Mouse (Mus musculus) hindbrain, embryonic 10.5 days (tissue): ENCODE data around the gene Ptprm. TPM values are rescaled to one million over a fixed set of nuclear protein-coding genes. Genes with fewer than 3 reads are reported as not detected.
A peak's percentile ranks its signal among the peaks of the same experiment; 100 is the strongest.

ENCODE experiments used
- DNase-seq: peaks from one replicate; pipeline ENCODE4 v3.0.0-alpha.2; 2017; ENCODE audit warnings: low spot score
- H3K27ac ChIP-seq: fragments of 300-500 bp; sonication (generic); 2 replicates; pipeline ENCODE4 v1.5.1; 2016; ENCODE audit warnings: mild to moderate bottlenecking, moderate library complexity
- H3K27me3 ChIP-seq: fragments of 300-500 bp; sonication (generic); 2 replicates; pipeline ENCODE4 v1.6.1; 2016; ENCODE audit warnings: mild to moderate bottlenecking; ENCODE audit not compliant: poor library complexity, insufficient read depth, severe bottlenecking
- H3K36me3 ChIP-seq: fragments of 300-500 bp; sonication (generic); 2 replicates; pipeline ENCODE4 v1.6.1; 2016; ENCODE audit warnings: mild to moderate bottlenecking, moderate library complexity
- H3K4me1 ChIP-seq: fragments of 300-500 bp; sonication (generic); replicated peaks from 2 replicates; pipeline ENCODE4 v1.6.1; 2016; ENCODE audit warnings: mild to moderate bottlenecking
- H3K4me3 ChIP-seq: fragments of 300-500 bp; sonication (generic); 2 replicates; pipeline ENCODE4 v1.5.1; 2016; ENCODE audit warnings: mild to moderate bottlenecking, moderate library complexity
- H3K9me3 ChIP-seq: fragments of 300-500 bp; sonication (generic); 2 replicates; pipeline ENCODE4 v1.6.1; 2016; ENCODE audit warnings: mild to moderate bottlenecking, moderate library complexity
- WGBS: fragments of 180-500 bp; shearing (Covaris S2); methylation state at CpG from one replicate; pipeline ENCODE4 v1.1.7; 2016; 5-methylcytosine and 5-hydroxymethylcytosine counted together
- polyA plus RNA-seq: library from polyadenylated mRNA; unstranded; fragments of >200 nt; fragmentation: Nextera tagmentation; extraction: Ambion mirVana; gene quantifications from 2 replicates; pipeline ENCODE4 v1.2.1, GENCODE M21; 2016

The Ptprm gene
- polyA plus RNA-seq, 1 experiment from 2014 or later: 8.1 TPM

DNA sequence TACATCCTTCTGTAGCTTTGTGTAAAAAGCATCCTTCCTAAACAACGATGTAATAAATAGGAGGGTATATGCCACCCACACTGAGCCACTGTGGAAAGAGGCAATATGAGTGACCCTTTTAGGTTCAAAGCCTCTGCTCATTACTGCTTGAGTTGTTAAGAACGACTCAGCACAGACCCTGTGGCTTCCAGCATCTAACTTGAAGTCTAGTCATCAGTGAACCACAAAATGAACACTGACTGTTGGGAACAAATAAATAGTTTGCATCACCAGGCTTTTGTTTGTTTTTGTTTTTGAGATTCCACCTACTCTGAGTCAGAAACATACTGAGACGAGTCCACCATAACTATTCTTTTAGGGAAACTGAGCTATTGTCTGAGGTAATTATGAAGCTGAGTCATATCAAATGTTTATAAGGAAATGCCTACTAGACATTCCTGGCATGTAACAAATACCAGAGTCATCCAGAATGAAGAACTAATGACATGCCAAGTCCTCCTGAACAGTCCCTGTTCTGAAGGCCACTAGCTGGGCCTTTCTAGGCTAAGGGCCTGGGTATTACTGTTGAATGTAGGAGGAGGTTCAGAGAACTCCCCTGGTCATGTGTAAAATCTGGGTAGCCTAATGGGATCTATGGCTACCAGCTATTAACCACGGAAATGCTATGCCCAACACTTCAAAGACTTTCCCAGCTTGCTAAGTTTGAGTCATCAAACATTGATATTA lies 603.6 kb downstream of the Ptprm start:
- Histone ChIP-seq H3K27ac (no peak overlapping the region), H3K27me3 (no peaks in the 10 kb centered on the region), H3K9me3 (no peaks in the 10 kb centered on the region), H3K36me3 (no peaks in the 10 kb centered on the region), H3K4me1 (0 out of 2 replicates have a peak, but pooled peaks cover 5% of the 10 kb centered on the region), H3K4me3 (no peak overlapping the region)
- DNase-seq: no peak
- 83% methylated on average over 4 of the region's 4 CpGs for WGBS

DNA sequence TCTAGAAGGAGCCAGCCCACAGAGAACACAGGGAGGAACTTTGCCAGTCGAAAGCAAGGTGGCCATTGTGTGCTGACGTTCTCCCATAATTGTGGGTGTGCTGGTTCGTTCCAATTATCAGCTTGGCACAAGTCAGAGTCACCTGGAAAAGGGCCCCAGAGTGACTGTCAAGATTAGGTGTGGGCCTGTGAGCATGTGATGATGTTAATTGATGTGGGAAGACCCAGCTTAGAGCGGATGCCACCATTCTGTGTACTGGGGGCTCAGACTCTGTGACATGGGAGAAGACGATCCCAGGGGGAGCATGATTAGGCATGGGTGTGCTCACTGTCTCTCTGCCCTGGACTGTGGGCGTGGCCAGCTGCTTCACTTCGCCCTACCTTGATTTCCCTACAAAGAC lies 604.3 kb downstream of the Ptprm start:
- H3K27me3 ChIP-seq: no peaks in the 10 kb centered on the region
- no peak overlapping the region for H3K4me3 ChIP-seq
- 0 out of 2 replicates have a peak, but pooled peaks cover 1% of the 10 kb centered on the region for H3K4me1 ChIP-seq
- WGBS: 87% methylated on average over 7 of the region's 7 CpGs
- H3K27ac ChIP-seq: no peak overlapping the region
- no peaks in the 10 kb centered on the region for H3K36me3 ChIP-seq
- DNase-seq: no peak
- no peaks in the 10 kb centered on the region for H3K9me3 ChIP-seq

DNA sequence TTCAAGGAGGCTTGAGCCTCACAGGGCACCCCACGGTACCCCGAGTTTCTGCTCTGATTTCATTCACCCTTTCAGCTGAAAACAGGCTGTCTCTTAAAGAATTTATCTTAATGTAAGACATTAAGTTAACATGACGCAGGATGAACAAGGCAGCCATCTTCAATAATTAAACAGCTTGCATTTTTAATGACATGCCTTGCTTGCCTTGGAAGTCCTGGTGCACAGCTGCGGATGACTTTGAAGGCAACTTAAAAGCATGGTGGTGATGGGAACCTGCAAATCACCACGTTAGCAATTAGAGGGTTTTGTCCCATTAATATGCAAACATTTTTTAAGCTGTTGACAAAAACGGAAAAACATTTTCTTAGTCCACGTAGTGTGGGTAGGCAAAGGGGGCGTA lies 607.8 kb downstream of the Ptprm start:
- no peak overlapping the region for H3K27ac ChIP-seq
- no peaks in the 10 kb centered on the region for H3K36me3 ChIP-seq
- 0 out of 2 replicates have a peak, but pooled peaks cover 3% of the 10 kb centered on the region for H3K4me1 ChIP-seq
- H3K9me3 ChIP-seq: no peaks in the 10 kb centered on the region
- WGBS: 90% methylated on average over 8 of the region's 8 CpGs
- H3K27me3 ChIP-seq: no peaks in the 10 kb centered on the region
- DNase-seq: no peak
- no peak overlapping the region for H3K4me3 ChIP-seq

DNA sequence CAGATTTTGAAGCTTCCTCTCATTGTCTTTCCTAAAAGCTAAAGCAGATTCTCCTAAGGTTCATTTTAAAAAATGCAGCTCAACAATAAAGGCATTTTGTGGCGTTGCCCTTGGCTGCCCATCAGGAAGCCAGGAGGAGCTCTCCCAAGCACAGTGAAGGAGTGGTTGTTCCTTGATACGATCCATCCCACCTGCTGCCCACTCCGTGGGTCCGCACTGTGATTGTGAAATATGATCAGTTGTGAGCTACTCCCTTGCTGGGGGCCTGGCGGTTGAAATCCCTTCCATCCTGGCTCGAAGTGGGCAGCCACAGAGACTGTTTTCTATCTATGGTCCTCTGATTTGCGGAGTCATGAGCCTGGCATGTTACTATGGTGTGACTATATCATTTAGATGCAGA lies 610.9 kb downstream of the Ptprm start:
- Histone ChIP-seq H3K4me3 (no peak overlapping the region), H3K9me3 (no peaks in the 10 kb centered on the region), H3K4me1 (peaks cover 13% of the 10 kb centered on the region; the same call in 1 of the 2 replicates), H3K36me3 (no peaks in the 10 kb centered on the region), H3K27ac (no peak overlapping the region), H3K27me3 (no peaks in the 10 kb centered on the region)
- WGBS: 71% methylated on average over 7 of the region's 7 CpGs
- DNase-seq: no peak

DNA sequence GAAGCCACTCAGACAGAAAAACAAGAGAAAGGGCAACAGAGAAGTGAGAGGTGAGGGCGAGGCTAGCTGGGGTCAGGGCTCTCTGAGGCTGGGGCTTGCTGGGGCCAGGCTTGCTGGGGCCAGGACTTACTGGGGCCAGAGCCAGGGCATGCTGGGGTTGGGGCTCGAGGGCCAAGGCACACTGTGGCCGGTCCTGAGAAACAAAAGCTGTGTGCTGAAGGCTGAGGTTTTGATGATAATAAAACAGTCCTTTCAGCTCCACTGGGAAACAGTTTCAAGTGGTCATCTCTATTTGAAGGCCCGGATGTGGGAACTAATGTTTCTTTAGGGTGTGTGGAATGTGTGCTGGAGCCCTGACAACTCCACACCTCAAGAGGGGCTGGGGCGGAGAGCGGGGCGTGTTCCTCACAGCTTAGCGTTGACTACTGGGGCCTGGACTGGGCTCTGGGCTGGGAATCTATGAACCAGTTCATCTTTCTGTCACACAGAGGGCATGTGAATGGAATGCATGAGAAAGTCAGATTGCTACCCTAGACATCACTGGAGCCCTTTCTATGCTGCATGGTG lies 615.4 kb downstream of the Ptprm start:
- no peaks in the 10 kb centered on the region for H3K27me3 ChIP-seq
- no peaks in the 10 kb centered on the region for H3K9me3 ChIP-seq
- peaks cover 15% of the 10 kb centered on the region; the same call in 1 of the 2 replicates for H3K4me1 ChIP-seq
- DNase-seq: no peak
- H3K27ac ChIP-seq: peak overlapping the region; percentile 64; the same call in 1 of the 2 replicates
- no peak overlapping the region for H3K4me3 ChIP-seq
- 68% methylated on average over 8 of the region's 8 CpGs for WGBS
- H3K36me3 ChIP-seq: no peaks in the 10 kb centered on the region

DNA sequence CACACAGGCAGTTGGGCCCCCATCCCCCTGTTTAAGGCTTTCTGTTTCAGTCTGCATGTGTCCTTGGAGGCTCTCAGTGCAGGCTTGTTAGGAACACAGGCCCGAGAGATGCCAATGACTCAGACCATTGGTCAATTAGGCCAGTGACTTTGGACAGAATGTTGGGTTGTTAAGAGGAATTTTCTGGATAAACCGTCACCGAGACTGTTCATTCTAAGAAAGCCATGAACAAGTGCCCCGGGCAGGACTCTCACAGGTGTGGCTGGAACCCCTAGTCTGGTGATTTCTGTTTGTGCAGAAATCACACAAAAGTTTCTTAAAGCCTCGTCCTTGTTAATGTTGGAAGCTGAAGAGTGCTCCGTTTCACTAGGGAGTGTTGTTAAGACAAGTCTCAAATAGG lies 615.9 kb downstream of the Ptprm start:
- H3K4me3 ChIP-seq: no peak overlapping the region
- DNase-seq: no peak
- H3K27me3 ChIP-seq: no peaks in the 10 kb centered on the region
- H3K27ac ChIP-seq: no peak overlapping the region
- peaks cover 12% of the 10 kb centered on the region; the same call in 1 of the 2 replicates for H3K4me1 ChIP-seq
- no peaks in the 10 kb centered on the region for H3K36me3 ChIP-seq
- WGBS: 87% methylated on average over 6 of the region's 6 CpGs
- no peaks in the 10 kb centered on the region for H3K9me3 ChIP-seq

DNA sequence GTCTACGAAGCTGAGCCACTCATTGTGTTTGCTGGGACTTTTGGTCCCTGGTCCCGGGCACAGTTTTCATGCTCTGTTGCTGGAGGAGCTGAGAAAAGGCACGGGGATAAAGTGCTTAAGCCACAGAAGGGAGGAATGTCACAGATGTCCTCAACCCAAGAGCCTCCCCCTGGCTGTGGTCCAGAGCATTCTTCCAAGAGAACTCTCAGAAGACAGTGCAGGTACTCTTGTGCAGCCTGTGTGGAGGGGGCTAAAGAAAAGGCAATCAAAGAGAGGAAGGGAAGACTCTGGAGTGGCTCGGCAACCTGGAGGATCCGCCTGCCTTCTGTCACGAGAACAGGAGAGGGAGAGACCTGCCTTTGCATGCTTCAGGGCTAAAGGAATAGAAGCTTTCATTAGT lies 617.8 kb downstream of the Ptprm start:
- Histone ChIP-seq H3K4me3 (no peak overlapping the region), H3K4me1 (peaks cover 16% of the 10 kb centered on the region; the same call in 1 of the 2 replicates), H3K9me3 (no peaks in the 10 kb centered on the region), H3K27me3 (no peaks in the 10 kb centered on the region), H3K36me3 (no peaks in the 10 kb centered on the region), H3K27ac (no peak overlapping the region)
- 76% methylated on average over 6 of the region's 6 CpGs for WGBS
- no peak for DNase-seq

DNA sequence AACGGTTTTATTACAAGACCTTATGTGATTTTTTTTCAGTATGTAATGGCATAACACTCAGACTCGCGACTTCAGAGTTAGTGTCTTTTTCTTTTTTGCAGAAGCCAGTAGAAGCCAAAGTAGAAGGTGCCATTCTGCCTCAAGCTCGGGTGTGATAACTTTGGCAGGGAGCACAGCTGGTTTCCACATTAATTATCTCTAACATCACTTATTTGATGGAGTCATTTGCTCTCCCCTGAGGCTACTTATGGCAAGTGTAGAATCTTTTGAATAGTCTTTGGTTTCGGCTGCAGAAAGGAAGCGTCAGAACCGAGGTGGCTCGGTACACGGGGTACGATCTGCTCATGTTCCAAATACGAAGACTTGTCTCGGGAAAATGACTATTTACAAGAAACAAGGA lies 620.7 kb downstream of the Ptprm start:
- Histone ChIP-seq H3K4me1 (peaks cover 6% of the 10 kb centered on the region; the same call in 1 of the 2 replicates), H3K36me3 (no peaks in the 10 kb centered on the region), H3K9me3 (no peaks in the 10 kb centered on the region), H3K27me3 (no peaks in the 10 kb centered on the region), H3K27ac (no peak overlapping the region), H3K4me3 (no peak overlapping the region)
- 85% methylated on average over 12 of the region's 12 CpGs for WGBS
- DNase-seq: no peak

DNA sequence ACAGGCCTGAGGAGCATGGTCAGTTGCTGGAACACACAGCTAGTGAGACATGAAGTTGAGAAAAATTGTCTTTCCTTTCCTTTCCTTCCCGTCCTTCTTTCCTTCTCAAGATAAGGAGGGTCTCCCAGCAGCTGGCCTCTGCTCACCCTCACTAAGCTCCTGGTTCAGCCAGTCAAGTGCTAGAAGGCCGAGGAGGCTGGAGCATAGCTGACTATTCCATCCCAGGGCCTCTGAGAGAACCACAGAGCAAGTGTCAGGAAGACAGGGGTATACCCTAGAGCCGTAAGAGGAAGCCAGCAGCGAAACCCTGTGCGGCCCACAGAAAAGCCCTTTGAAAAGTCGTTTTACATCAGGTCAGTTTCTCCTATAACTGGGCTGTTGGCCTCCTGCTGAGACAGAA lies 624.3 kb downstream of the Ptprm start:
- DNase-seq: no peak
- WGBS: 56% methylated on average over 6 of the region's 6 CpGs

DNA sequence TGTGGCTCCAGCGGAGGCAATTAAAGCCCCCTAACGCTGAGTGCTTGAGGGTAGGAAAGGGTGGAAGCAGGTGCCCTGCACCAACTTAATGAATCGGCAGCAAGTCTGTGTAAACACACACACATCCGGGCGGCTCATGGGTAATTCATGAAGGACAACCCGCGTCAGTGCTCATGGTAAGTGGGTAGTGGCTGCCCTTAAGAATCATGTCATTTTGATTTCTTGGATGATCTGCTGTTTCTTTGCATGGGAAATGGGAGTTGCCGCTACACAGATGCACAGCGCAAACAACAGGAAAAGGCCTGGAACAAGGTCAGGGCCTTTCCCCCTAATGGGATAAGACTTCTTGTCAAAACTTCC lies 633.3 kb downstream of the Ptprm start:
- WGBS: 59% methylated on average over 9 of the region's 9 CpGs
- no peaks in the 10 kb centered on the region for H3K36me3 ChIP-seq
- H3K27ac ChIP-seq: no peak overlapping the region
- no peak overlapping the region for H3K4me3 ChIP-seq
- H3K9me3 ChIP-seq: no peaks in the 10 kb centered on the region
- DNase-seq: peak; percentile 16
- H3K27me3 ChIP-seq: no peaks in the 10 kb centered on the region
- H3K4me1 ChIP-seq: peaks cover 5% of the 10 kb centered on the region; the same call in 1 of the 2 replicates

More for the DNA sequence above, 624.3 kb downstream of the Ptprm start:
- H3K9me3 ChIP-seq: no peaks in the 10 kb centered on the region
- no peaks in the 10 kb centered on the region for H3K27me3 ChIP-seq
- no peak overlapping the region for H3K4me3 ChIP-seq
- H3K27ac ChIP-seq: no peak overlapping the region
- H3K36me3 ChIP-seq: no peaks in the 10 kb centered on the region
- peaks cover 4% of the 10 kb centered on the region; the same call in 1 of the 2 replicates for H3K4me1 ChIP-seq

DNA sequence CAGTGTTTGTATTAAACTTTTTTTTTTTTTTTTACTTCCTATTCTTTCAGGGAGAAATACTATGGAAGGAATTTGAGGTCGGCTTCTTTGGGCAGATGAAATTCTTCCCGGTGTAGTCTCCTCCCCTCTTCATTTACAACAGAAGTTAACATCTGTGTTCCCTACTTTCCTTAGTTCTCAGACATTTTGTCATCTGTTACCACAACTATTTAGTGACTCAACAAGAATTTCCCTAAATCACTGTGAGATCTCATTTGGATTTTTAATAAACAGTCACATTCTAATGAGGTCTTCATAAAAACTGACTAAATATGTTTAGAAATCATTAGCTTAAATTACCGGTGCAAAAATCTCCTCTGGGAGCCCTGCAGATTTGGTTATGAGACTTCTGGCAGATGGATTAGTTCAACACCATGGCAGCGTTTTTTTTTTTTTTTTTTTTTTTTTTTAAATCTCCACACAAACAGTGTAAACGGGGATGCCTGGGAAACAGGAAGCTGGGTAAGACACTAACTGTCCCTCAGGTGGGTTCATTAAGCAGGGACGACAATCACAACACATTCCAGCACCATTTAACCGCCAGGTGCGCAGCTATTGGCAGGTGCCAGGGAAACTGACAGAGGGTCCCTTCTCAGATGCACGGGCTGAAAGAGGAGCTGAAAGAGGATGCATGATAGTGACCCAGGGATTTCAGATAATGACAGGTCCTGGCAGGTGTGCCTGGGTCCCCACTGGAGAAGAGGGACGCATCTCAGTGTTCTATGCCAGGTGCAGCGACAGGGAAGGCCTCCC lies 633.9 kb downstream of the Ptprm start:
- no peaks in the 10 kb centered on the region for H3K36me3 ChIP-seq
- H3K4me3 ChIP-seq: no peak overlapping the region
- no peak for DNase-seq
- H3K4me1 ChIP-seq: peaks cover 5% of the 10 kb centered on the region; the same call in 1 of the 2 replicates
- no peak overlapping the region for H3K27ac ChIP-seq
- no peaks in the 10 kb centered on the region for H3K9me3 ChIP-seq
- 55% methylated on average over 11 of the region's 11 CpGs for WGBS
- no peaks in the 10 kb centered on the region for H3K27me3 ChIP-seq

DNA sequence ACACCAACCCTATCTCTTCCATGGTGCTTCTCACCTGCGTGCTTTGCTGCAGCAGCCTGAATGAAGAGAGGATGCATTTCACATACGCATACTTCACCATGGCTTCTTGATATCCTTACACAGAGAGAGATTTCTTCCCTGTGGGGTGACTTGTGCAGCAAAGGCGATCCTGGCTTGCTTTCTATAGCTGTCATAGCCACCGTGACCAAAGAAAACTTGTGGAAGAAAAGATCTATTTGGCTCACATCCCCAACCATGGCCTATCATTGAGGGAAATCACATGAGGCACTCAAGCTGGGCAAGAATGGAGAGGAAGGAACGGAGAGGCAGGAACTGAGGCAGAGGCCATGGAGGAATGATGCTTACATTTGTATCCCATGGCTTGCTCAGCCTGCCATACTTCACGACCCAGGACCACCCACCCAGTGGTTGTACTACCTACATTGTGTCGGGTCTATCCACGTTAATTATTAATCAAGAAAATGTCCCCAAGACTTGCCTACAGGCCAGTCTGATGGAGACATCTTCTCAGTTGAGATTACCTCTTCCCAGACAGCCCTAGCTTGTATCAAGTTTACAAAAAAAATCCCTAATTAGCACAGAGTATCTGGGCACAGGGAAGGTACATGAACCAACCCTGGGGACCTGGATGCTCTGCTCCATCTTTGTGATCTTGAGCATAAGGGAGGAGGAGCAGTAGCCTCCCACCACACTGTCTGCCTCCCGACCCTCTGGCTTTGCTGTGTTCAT lies 641.6 kb downstream of the Ptprm start:
- no peak overlapping the region for H3K4me3 ChIP-seq
- H3K27ac ChIP-seq: no peak overlapping the region
- no peak for DNase-seq
- no peaks in the 10 kb centered on the region for H3K9me3 ChIP-seq
- H3K36me3 ChIP-seq: no peaks in the 10 kb centered on the region
- peaks cover 19% of the 10 kb centered on the region for H3K4me1 ChIP-seq
- 88% methylated on average over 9 of the region's 9 CpGs for WGBS
- no peaks in the 10 kb centered on the region for H3K27me3 ChIP-seq
